Mouse (Mus musculus) limb, embryonic 12.5 days (tissue): ENCODE measurements at regions not wholly inside any gene's neighbourhood (a gene's known extent, or its start where the extent isn't known, plus 50 kb on each side); places are given as distances from the start of the nearest gene placed in this dataset.

Source experiments
- ATAC-seq: fragments of 200-750 bp; cut with Nextera tagmentation; 2 replicates; pipeline ENCODE4 v1.8.0; 2017; ENCODE audit warnings: low read depth, moderate TSS enrichment; ENCODE audit not compliant: insufficient number of reproducible peaks, insufficient read depth, low FRiP score, low TSS enrichment
- H3K27ac ChIP-seq: fragments of 300-500 bp; sonication (generic); 2 replicates; pipeline ENCODE4 v1.5.1; 2016; ENCODE audit warnings: mild to moderate bottlenecking, moderate library complexity
- H3K27me3 ChIP-seq: fragments of 300-500 bp; sonication (generic); 2 replicates; pipeline ENCODE4 v1.6.1; 2016; ENCODE audit warnings: mild to moderate bottlenecking, moderate library complexity
- H3K36me3 ChIP-seq: fragments of 300-500 bp; sonication (generic); 2 replicates; pipeline ENCODE4 v1.6.1; 2016; ENCODE audit warnings: mild to moderate bottlenecking, moderate library complexity
- H3K4me1 ChIP-seq: fragments of 300-500 bp; sonication (generic); replicated peaks from 2 replicates; pipeline ENCODE4 v1.6.1; 2016
- H3K4me2 ChIP-seq: fragments of 300-500 bp; sonication (generic); 2 replicates; pipeline ENCODE4 v1.6.1; 2016; ENCODE audit warnings: mild to moderate bottlenecking, moderate library complexity
- H3K4me3 ChIP-seq: fragments of 300-500 bp; sonication (generic); replicated peaks from 2 replicates; pipeline ENCODE4 v1.5.1; 2016; ENCODE audit warnings: mild to moderate bottlenecking
- H3K9ac ChIP-seq: fragments of 300-500 bp; sonication (generic); replicated peaks from 2 replicates; pipeline ENCODE4 v1.6.1; 2016; ENCODE audit warnings: mild to moderate bottlenecking, moderate library complexity
- H3K9me3 ChIP-seq: fragments of 300-500 bp; sonication (generic); 2 replicates; pipeline ENCODE4 v1.6.1; 2016; ENCODE audit warnings: mild to moderate bottlenecking, moderate library complexity
- WGBS: fragments of 180-500 bp; shearing (Covaris S2); methylation state at CpG from one replicate; pipeline ENCODE4 v1.1.7; 2016; 5-methylcytosine and 5-hydroxymethylcytosine counted together

- no peak overlapping the region for H3K4me2 ChIP-seq
- no peak overlapping the region for H3K4me3 ChIP-seq
- H3K36me3 ChIP-seq, result no peaks in the 10 kb centered on the region
- 22% methylated on average over 9 of the region's 9 CpGs for WGBS
- ATAC-seq, result no peak
- H3K27ac ChIP-seq, result no peak overlapping the region
- H3K27me3 ChIP-seq, result peaks cover 97% of the 10 kb centered on the region
- H3K9me3 ChIP-seq, result peaks cover 6% of the 10 kb centered on the region
- peaks cover 14% of the 10 kb centered on the region for H3K4me1 ChIP-seq
- H3K9ac ChIP-seq, result no peak overlapping the region
Observed at GRCm38 (mm10) chr5:120285036-120285435, 146.5 kb upstream of the Lhx5 start.

DNA sequence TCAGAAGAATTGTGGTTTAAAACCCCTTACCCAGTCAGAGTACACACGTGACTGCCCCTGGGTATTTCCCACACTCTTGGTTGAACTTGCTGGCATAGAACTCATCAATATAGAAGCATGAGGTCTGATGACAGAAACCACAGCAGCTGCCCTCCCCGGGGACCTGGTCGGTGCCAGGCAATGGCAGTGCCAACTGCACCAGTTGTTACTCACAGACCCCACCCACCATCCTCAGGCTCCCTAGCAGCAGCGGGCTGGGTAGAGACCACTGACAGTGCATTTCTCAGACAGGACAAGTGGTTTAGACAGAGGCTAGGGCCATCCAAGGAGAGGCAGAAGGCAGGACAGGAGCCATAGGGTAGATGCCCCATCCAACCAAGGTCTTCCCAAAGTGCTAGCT is 144.7 kb upstream of the Lhx5 start:
- Histone ChIP-seq H3K4me2 (no peak overlapping the region), H3K9me3 (peaks cover 6% of the 10 kb centered on the region), H3K4me3 (no peak overlapping the region), H3K27me3 (peaks cover 80% of the 10 kb centered on the region), H3K4me1 (no peaks in the 10 kb centered on the region; the same call in 1 of the 2 replicates), H3K9ac (no peak overlapping the region), H3K36me3 (no peaks in the 10 kb centered on the region), H3K27ac (no peak overlapping the region)
- WGBS, result 79% methylated on average over 4 of the region's 4 CpGs
- ATAC-seq, result no peak

DNA sequence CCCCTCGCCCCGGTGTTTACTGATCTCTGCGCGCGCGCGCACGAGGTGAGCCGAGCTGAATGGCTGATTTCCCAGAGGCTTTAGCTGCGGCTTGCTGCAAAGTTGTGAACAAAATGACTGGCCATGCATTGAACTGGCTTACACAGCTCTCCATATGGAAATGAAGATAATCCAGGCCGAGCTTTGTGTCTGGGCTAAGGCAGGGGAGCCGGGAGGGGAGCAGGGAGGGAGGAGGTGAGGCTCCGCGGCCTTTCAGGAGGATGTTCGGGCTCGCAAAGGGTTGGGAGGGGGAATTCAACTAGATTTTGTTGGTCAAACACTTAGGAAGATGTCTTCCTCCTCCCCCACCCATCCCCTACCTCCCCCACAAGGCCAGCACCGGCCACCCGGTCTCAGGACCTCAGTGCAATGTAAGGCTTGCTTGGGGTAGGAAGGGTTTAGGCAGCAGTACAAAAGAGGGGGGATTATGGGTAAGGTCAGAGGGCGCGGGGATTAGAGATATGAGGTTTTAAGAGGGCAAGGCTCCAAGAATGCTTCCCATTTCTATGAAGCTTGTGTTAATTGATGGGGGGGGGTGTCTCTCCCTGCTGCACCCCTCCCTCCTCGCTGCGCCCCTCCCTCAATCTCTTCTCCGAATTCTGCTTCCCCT is 143.3 kb upstream of the Lhx5 start:
- 9% methylated on average over 23 of the region's 23 CpGs for WGBS
- H3K9me3 ChIP-seq, result peaks cover 6% of the 10 kb centered on the region
- H3K36me3 ChIP-seq, result no peaks in the 10 kb centered on the region
- no peak overlapping the region for H3K27ac ChIP-seq
- H3K27me3 ChIP-seq, result peaks cover 78% of the 10 kb centered on the region
- ATAC-seq, result no peak
- no peak overlapping the region for H3K4me3 ChIP-seq
- no peaks in the 10 kb centered on the region; the same call in 1 of the 2 replicates for H3K4me1 ChIP-seq
- peak overlapping the region; percentile 32 for H3K4me2 ChIP-seq
- no peak overlapping the region for H3K9ac ChIP-seq

GRCm38 (mm10) chr5:120294526-120295078 is 136.9 kb upstream of the Lhx5 start:
- Histone ChIP-seq H3K4me2 (no peak overlapping the region), H3K9ac (no peak overlapping the region), H3K27me3 (peaks cover 64% of the 10 kb centered on the region), H3K36me3 (no peaks in the 10 kb centered on the region), H3K4me1 (peaks cover 5% of the 10 kb centered on the region), H3K27ac (no peak overlapping the region), H3K4me3 (no peak overlapping the region), H3K9me3 (peaks cover 3% of the 10 kb centered on the region)
- no peak for ATAC-seq
- WGBS, result 48% methylated on average over 16 of the region's 16 CpGs

DNA sequence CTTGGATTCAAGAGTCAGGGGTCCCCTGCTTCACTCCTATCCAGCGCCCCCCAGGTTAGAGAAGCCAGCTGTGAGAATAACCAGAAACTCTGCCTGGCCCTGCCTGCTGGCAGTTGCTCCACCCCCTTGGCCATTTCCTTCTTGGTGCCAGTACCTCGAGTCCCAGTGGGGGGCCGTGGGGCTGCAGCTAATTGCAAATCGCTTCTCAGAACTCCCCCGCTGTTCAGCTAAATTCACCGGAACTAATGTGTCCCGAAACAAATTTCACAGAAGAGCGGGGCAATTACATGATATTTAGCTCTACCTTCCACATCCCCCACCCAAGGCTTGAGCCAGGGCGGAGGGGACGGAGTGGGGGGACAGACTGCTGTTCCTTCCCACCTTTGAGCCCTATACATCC is 134.3 kb upstream of the Lhx5 start:
- Histone ChIP-seq H3K36me3 (no peaks in the 10 kb centered on the region), H3K4me1 (peaks cover 7% of the 10 kb centered on the region), H3K9me3 (no peaks in the 10 kb centered on the region), H3K27ac (no peak overlapping the region), H3K4me2 (no peak overlapping the region), H3K27me3 (peaks cover 82% of the 10 kb centered on the region), H3K9ac (no peak overlapping the region), H3K4me3 (no peak overlapping the region)
- ATAC-seq, result no peak
- WGBS, result 3% methylated on average over 10 of the region's 10 CpGs

DNA sequence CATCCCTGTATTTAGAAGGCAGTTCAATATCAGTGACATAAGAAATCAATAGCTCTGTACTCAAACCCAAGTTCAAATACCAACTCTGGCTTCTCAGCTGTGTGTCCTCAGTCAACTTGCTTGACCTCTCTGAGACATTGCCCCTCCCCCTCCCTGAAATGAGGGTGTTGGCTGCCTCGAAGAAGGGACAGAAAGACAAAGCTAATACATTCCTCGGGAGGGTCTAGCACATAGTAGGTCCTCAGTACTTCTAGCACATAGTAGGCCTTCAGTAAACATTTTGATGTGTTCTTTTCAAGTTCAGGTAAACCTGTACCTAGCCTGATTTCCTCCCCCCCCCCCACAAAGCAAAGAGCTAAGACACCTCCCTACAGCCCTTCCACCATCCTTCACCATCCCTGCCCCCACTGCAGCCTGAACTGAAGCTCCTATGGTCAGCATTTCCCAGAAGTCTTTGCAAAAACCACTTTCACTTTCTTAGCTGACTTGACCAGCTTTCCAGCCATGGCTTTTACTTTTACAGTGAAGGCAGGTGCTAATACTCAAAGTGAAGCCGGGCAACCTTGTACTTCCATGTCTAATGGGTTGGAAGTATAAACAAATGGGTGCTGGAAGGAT is 133.7 kb upstream of the Lhx5 start:
- H3K4me2 ChIP-seq, result no peak overlapping the region
- H3K27ac ChIP-seq, result no peak overlapping the region
- H3K9ac ChIP-seq, result no peak overlapping the region
- no peaks in the 10 kb centered on the region for H3K36me3 ChIP-seq
- H3K9me3 ChIP-seq, result no peaks in the 10 kb centered on the region
- no peak overlapping the region for H3K4me3 ChIP-seq
- peaks cover 84% of the 10 kb centered on the region for H3K27me3 ChIP-seq
- no peak for ATAC-seq
- WGBS, result 59% methylated on average over 3 of the region's 3 CpGs
- H3K4me1 ChIP-seq, result peaks cover 11% of the 10 kb centered on the region

- WGBS, result 1% methylated on average over 16 of the region's 16 CpGs
- Histone ChIP-seq H3K4me2 (peak overlapping the region; percentile 59), H3K27me3 (peaks cover 92% of the 10 kb centered on the region), H3K4me3 (peak overlapping the region; percentile 36), H3K36me3 (no peaks in the 10 kb centered on the region), H3K4me1 (peaks cover 19% of the 10 kb centered on the region), H3K27ac (no peak overlapping the region), H3K9ac (no peak overlapping the region), H3K9me3 (no peaks in the 10 kb centered on the region)
- no peak for ATAC-seq
Observed at GRCm38 (mm10) chr5:120301672-120302071, 129.8 kb upstream of the Lhx5 start.

DNA sequence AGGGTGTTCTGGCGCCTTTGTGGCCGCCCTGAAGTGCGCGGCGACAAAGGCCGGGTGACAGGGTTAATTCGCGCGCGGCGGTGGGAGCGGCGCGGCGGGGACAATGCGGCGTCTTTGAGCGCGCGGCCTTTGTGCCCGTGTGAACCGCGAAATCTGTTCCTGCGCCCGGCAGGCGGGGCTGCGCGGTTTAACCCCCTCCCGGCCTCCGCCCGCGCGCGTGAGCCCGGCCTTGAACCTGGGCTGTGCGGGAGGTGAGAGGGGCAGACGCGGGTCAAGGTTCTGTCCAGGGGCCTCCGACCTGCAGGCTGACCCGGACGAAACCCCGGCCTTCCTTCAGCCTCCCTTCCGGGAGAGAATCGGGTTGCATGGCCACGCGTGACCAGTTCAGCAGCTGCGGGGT is 129.2 kb upstream of the Lhx5 start:
- Histone ChIP-seq H3K4me3 (peak overlapping the region; percentile 36), H3K4me2 (peak overlapping the region; percentile 59), H3K4me1 (peaks cover 14% of the 10 kb centered on the region), H3K27me3 (peaks cover 86% of the 10 kb centered on the region), H3K36me3 (no peaks in the 10 kb centered on the region), H3K27ac (no peak overlapping the region), H3K9me3 (no peaks in the 10 kb centered on the region), H3K9ac (0 out of 2 replicates have a peak overlapping the region, but pooled peaks have one; percentile 37)
- 3% methylated on average over 39 of the region's 47 CpGs for WGBS
- no peak for ATAC-seq

DNA sequence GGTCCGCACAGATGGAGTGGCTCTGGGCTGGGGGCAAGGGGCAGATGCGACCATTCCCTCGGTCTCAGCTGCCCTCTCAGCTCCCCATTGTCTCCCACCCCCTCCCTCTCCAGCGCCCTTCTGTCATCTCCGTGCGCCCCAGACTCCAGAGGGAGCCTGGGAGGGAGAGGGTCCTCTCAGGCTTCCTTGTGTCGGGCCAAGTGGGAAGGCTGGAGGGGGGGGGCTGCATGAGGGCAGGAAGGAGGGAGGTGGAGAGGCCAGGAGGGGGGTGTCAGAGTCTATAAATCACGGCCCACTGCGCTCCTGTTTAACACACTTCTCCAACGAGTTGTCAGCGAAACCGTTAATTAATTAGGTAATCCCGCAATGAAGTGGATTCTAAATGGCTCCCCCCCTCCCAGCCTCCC is 127.2 kb upstream of the Lhx5 start:
- peaks cover 72% of the 10 kb centered on the region for H3K27me3 ChIP-seq
- peak overlapping the region; percentile 19 for H3K4me3 ChIP-seq
- ATAC-seq, result no peak
- no peak overlapping the region for H3K27ac ChIP-seq
- whole genome bisulfite sequencing, result 12% methylated on average over 13 of the region's 13 CpGs
- no peak overlapping the region for H3K9ac ChIP-seq
- H3K4me2 ChIP-seq, result peak overlapping the region; percentile 38
- no peaks in the 10 kb centered on the region for H3K9me3 ChIP-seq
- H3K4me1 ChIP-seq, result peaks cover 14% of the 10 kb centered on the region
- no peaks in the 10 kb centered on the region for H3K36me3 ChIP-seq

DNA sequence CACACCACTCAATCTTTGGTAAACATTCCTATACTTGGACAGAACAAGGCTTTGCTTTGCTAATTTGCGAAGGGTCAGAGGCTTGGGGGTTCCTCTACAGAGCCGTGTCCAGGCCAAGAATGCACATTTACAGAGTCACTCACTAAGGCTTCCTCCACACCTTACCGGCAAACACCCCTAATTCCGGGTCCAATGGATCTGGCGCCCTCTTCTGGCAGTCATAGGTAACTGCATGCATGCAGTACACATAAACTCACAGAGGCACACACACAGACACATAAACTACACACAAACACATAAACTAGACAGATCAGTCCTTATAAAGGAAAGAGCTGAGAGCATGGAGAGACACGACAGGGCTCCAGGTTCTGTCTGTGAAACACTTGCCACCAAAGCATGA is 119.2 kb upstream of the Lhx5 start:
- no peak overlapping the region for H3K27ac ChIP-seq
- no peak overlapping the region for H3K4me3 ChIP-seq
- no peak overlapping the region for H3K4me2 ChIP-seq
- no peak overlapping the region for H3K9ac ChIP-seq
- no peaks in the 10 kb centered on the region for H3K36me3 ChIP-seq
- 81% methylated on average over 6 of the region's 6 CpGs for WGBS
- no peak for ATAC-seq
- no peaks in the 10 kb centered on the region for H3K4me1 ChIP-seq
- H3K27me3 ChIP-seq, result peaks cover 6% of the 10 kb centered on the region; the same call in 1 of the 2 replicates
- peaks cover 8% of the 10 kb centered on the region for H3K9me3 ChIP-seq

DNA sequence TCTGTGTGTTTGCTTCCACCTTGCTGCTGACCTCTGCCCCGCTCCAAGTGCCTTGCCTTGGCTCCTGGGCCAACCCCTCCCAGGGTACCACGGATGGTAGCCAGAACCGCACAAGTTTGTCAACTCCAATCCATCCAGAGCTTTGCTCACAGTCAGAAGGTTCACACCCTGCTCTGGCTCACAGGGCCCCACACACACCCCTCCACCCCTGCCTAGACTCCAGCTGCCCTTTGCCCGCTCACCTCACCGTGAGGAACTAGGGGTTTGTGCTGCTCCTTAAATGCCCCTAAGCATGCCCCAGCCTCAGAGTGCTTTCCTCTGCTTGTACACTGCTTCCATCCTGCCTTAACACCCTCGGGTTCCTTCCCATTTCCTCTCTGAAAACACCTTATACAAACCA is 117.5 kb upstream of the Lhx5 start:
- Histone ChIP-seq H3K4me3 (no peak overlapping the region), H3K4me2 (no peak overlapping the region), H3K9me3 (peaks cover 8% of the 10 kb centered on the region), H3K36me3 (no peaks in the 10 kb centered on the region), H3K27ac (no peak overlapping the region), H3K27me3 (peaks cover 21% of the 10 kb centered on the region), H3K9ac (no peak overlapping the region), H3K4me1 (no peaks in the 10 kb centered on the region)
- WGBS, result 84% methylated on average over 6 of the region's 6 CpGs
- ATAC-seq, result no peak
